Mouse (Mus musculus) thymus, postnatal 25 days (tissue): ENCODE measurements around the gene Gm47289.

Experiments used
- DNase-seq: peaks from one replicate; pipeline ENCODE4 v3.0.0; 2022

The Gm47289 gene

DNA sequence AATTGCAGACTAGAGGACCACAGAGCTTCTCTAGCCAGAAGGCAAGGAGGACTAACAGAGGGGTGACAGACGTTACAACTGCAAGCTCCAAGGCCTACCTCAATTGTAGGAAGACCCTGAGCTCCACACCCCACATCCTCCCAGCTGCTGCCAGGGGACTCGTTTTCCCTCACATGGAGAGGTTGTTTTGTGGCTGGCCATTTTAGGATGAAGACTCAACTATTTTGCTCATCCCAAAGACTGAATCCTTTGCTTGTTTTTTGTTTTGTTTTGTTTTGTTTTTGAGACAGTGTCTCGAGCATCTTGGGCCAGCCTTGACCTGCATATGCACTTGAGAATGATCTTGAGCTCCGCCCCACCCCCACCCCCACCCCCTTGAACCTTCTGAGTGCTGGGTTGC, at the start of gene Gm47289:
Gm47289 (plus strand) TSS at position 301 of the 400 bp plus-strand sequence.
- no peak for DNase-seq

DNA sequence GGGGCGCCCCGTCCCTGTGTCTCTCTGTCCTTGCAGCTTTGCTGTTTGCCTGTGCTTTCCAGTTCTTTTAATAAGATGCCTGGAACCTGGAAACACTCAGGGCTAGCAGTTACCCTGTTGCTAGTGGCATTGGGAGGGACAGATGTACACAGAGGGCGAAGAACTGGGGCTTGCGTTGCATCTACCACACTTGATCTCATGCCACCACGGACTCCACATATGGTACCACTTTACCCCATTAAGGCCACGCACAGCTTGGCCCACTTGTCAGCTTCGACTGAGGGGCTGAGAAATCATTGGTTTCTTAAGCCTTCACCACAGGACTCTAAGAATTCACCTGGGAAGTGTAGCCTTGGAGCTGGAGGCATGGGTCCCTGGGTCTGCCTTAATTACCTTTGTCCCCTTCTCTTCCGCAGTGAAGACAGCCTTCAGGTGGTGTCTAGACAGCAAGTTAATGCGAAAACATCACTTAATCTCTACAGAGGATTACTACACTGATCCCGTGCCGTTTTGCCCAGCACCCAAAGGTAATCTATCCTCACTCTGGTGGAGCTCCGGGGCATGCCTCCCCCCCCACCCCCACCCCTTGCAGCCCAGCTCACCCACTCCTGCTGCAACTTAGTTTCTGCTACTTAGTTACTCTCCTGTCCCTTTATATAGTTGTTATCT, 49.1 kb upstream of the Gm47289 start:
- no peak for DNase-seq

DNA sequence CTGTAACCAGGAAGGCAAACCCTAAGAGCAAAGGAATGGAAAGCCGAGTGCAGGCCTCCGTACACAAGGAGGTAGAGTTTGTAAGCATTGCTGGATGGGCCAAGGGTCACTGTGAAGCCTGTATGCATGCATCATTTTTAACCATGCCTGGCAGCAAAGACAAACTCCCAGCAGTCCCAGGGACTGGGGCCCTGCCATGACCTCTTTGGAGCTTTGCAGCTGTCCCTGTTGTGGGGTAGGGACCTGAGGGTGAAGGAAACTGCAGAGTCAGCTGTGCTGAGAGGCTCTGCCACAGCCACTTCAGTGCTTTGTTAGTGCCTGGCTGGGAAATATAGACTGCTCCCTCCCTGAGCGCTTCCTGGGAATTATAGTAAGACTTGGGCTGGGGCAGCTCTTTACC, 48.3 kb upstream of the Gm47289 start:
- DNase-seq, result no peak

DNA sequence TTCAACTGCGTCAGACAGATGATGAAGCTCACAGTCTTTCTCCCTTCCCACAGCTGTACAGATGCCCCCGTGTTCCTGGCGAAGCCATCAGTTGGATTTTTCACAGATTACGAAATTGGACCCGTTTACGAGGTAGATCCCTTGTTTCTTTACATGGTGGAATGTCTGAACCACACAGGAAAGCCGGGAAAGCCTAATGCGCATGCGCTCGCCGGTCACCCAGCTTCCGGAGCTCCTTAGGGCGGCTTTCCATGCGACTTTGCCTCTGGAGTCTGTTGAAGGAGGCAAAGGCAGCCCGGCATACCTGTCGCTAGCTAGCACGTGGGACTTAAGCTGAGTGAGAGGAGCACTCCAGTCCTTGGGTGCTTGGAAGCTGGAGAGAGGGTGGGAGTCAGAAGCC, 44.0 kb upstream of the Gm47289 start:
- DNase-seq, result no peak

DNA sequence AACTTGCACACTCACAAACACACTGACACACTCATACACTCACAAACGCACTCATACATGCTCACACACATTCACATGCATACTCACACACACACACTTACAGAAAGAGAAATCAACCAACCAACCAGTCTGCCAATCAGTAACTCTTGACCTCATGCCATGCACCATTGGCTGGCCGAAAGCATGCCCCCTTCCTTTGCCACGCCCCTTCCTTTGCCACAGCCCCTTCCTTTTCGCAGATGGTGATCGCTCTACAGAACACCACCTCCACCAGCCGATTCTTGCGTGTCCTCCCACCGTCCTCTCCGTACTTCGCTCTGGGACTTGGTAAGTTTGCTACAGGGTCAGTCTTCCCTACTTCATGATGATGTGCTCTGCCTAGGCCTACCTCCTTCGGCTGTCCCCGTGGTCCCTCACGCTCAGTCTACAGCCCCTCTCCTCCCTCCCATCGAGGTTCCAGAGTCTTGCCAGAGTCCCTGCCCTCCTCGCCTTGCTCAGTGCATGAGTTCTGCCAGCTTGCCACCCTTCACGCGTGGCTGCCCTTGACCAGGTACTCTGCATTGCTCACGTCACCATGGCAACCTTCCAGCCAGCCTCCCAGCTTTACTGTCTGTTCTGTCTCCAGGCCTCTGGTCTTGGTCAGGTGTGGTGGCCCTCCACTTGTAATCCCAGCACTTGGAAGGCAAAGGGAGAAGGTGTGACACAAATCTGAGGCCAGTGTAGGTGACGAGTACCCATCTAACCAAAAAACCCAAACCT, 39.4 kb upstream of the Gm47289 start:
- no peak for DNase-seq

DNA sequence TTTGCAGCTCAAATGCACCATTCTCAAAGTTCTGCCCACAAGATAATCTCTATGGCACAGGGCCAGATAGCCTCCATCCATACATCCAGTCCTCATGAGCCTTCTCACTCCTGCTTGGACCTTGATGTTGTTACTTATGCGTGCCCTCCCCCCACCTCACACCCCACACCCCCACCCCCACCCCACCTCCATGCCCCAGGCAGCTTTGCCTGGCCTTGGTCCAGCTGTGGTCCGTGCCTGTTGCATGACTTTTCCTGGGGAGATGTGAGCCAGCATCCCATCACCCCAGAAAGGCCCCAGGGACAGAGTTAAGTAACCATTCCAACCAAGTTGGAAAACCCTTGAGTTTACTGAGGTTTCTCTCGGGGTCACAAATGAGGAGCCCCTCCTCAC, 38.8 kb upstream of the Gm47289 start:
- no peak for DNase-seq

DNA sequence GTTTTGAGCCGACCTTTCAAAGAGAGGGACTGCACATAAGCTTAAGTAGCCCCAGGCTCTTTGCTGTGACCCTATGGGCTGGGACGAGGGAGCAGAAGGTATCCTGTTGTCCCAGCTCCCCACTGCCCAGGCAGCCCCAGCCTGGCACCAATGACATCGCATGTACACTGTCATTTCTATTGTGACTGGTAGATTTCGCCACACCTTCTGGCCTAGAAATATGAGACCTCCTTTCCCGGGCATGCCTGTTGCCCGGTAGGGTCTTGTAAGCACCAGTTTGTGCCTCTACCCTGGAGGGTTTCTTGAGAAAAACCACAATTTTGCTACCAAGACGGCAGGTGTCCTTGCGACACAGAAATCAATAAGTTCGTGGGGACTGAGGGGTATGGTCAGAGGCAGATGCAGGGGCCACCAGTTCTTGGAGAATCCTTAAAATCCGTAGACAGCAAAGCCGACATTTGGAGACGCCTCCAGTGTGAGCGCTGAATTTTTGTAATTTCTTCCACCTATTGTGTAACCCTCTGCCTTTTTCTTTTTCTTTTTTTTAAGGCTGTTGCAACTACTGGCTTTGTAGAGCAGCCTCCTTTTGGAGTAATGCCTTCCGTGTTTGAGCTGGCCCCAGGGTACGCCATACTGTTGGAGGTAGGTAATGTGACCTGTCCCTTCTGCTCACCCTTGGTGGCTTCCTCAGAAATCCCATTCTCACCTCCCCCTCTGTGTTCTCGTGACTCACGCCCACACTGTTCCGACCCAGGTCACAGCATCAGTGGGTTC, 36.2 kb upstream of the Gm47289 start:
- no peak for DNase-seq

DNA sequence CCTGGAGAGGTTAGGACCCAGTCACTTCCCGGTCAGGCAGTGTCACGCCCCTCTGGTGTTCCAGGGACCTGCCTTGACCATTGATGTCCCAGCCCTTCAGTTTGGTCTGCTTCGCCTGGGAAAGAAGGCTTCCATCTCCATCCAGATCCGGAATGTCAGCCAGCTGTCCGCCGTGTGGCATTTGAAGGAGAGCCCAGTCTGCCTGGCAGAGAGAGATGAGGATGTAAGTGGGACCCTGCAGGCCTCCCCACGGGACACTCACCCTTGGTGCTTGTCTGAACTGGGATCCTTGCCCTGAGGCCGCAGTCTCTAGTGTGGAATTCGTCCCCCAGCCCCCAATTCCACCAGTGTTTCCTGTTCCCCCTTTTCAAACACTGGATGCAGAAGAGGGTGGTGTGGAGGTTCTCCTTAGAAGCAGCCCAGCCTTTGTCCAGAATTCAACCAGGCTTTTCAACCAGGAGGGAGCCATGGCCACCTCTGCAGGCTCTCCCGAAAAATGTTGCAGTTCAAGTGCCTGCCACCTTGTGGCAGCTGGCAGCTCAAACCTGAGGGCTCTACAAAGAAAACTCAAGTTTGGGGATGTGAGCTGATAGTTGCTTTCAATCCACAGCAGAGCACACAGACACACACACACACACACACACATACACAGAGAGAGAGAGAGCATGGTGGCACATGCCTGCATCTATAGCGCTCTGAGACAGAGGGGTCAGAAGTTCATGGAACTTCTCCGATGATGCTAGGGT, 30.4 kb upstream of the Gm47289 start:
- no peak for DNase-seq

DNA sequence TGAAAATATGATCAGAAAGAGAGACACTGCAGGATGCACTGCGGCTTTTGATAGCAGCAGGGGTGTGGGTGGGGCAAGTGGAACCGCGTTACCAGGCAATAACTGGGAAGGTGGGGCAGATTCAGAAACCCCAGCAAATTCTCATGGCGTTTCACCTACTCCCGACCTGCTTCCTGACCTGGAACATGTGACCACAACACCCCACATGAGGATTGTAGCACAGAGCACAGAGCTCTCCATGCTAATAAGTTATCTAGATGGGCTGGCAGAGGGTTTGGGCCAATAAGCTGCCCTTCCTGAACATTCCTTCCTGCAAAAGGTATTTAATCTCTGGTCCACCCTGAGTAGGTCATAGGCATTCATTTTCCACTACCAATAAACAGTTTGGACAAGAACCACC, 28.3 kb upstream of the Gm47289 start:
- no peak for DNase-seq

DNA sequence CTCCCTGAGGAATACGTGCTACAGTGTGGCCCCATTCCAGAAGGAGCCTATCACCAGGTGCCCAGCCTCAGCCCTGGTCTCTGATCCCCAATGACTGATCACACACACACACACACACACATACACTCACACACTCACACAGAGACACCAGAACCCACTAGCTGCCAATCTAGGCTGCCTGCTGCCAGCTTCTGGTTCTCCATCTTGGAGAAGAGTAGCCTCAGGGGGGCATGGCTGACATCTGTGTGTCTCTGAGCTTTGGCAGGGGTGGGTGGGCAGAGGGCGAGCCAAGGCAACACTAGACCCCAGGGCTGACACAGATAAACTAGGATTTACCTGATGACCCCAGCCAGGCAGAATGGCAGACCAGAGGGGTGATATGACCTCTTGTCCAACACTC, 20.1 kb upstream of the Gm47289 start:
- DNase-seq, result no peak

DNA sequence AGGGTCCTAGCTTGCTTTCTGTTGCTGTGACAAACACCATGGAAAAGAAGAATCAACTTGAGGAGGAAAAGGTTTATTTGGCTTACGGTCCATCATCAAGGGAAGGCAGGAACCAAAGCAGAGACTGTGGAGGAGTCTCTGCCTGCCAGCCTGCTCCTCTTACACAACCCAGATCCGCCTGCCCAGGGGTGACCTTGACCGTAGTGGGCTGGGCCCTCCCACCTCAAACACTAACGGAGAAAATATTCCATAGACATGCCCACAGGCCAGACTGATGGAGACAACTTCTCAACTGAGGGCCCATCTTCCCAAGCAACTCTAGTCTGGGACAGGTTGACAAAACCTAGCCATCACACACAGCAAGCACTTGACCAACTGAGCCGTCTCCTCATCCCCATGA, 16.9 kb upstream of the Gm47289 start:
- DNase-seq, result no peak

DNA sequence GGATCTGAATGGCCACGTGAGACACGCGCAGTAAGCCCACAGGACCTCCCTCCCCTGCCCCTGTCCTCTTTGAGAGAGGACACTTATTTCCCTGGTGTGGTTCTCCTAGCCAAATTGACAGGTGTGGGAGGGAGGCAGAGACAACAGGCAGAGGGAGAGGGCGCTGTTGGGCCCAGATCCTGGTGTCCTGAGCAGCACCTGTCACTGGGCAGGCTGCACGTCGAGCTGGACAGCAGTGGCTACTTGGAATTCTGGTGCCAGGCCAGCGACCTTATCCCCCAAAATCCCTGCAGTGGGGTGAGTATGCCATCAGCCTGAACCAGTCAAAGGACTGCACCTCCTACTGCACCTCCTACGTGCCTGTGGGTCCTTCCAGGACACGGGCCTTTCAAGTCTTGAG, 15.6 kb upstream of the Gm47289 start:
- DNase-seq, result no peak

DNA sequence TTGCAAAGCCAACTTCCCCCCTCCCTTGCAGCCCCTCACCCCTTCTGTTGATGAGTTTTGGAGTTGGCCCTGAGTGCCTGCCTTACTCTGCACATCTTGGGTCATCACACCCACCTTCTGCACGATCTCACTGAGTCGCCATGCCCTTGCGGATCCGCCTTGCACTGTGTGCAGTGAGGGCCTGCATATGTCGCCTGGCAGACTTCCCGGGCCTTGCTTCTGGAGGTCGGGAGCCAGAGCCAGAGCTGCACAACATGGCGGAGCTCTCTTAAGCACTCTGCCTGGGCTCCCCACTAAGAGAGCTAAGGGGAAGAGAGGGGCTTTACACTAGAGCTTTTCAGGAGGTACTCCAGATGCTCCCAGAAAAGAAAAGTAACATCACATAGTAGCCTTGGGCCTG, 14.3 kb upstream of the Gm47289 start:
- no peak for DNase-seq

DNA sequence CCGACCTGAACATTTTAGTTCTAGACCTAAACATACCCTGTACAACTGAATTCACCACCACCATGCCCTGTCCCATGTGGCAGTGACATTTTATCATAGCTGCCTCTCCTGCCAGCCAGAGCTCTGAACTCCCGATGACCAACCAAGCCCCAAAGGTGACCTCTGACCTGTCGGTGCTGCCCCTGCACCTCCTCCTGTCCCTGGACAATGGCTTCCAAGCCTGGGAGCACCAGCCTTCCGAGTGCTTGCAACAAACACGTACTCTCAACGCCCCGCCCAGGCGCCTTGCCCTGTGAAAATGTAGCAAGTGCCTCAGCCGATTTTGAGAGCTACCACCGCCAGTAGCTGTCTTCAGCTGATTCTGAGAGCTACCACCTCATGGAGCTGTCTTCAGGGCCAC, 13.8 kb upstream of the Gm47289 start:
- DNase-seq, result no peak

DNA sequence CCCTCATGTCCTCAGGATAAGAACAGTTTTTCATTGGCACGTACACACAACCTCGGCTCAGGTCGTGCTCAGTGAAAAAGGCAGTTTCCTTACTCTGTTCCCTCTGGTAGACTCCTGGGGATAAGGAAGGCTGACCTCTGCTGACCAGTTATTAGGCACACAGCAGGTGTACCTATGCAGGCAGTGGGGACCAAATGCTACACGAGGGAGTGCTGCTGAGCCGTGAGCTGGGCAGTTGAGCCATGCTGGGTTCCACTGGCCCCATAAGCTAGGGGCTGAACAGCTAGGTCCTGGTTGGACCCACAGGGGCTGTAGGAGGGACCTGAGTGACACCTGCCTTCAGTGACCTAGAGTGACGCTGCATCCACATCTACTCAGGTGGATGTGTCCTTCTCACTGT, 13.3 kb upstream of the Gm47289 start:
- no peak for DNase-seq

DNA sequence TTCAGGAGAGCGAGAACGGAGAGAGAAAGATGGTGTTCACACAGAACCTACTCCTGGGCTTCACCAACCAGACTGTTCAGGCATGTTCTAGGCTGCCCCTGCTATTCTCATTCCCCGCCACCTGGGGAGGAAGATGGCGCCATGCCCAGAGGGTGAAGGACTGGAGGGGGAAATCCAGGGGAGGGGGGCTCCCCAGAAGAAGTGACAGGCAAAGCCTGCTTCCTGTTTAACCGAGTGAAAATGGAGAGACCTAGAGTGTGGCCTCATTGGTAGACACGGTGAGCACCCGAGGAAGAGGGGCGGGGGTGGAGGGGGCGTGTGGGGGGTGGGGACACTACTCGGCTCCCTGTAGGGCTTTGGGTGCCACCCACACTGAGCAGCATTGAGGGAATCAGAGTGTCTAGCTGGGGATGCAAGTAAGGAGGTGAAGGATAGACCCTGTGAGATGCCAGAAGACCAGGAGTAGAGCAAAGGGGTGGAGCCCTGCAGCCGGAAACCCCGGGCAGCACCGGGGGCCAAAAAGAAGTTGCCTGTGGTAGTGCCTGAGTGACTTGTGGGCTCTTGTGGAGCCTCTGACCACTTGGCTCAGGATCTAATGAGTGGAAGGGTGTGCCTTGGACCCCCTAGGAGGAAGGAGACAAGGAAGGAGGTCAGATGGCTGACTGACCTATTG, 12.7 kb upstream of the Gm47289 start:
- DNase-seq, result no peak

DNA sequence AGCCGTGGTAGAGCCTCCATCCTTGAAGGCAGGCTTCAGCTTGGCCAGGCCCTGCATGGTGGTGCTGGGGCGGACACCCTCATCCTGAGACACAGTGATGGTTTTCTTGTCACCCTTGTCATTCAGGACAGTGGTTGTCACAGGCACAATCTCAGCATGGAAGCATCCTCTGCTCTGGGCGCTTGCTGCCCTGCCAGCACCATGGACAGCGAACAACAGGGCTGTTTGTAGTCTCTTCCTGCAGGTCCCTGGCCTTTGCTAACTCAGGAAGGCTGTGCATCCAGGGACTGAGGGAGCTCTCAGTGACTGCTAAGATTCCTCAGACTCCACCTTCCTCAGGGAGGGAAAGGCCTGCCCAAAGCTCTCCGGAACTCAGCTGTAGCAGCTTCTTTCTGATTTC, 9.4 kb upstream of the Gm47289 start:
- peak; percentile 35 for DNase-seq

DNA sequence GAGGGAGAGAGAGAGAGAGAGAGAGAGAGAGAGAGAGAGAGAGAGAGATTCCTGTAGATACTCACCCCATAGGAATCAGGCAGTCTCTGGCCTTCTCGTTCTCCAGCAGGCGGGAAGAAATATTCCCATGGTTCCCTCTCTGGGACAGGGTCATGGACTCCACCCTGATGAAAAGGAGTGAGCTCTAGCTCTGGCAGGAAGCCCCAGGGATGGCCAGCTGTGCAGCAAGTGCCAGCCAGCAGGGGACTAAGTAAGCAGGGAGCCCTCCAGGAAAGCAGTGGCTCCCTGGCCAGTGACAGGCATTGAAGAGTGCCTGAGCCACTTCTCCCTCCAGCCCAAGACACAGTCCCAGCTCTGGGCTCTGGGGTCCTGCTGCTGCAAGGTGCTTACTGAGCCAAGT, 7.2 kb upstream of the Gm47289 start:
- DNase-seq, result no peak

DNA sequence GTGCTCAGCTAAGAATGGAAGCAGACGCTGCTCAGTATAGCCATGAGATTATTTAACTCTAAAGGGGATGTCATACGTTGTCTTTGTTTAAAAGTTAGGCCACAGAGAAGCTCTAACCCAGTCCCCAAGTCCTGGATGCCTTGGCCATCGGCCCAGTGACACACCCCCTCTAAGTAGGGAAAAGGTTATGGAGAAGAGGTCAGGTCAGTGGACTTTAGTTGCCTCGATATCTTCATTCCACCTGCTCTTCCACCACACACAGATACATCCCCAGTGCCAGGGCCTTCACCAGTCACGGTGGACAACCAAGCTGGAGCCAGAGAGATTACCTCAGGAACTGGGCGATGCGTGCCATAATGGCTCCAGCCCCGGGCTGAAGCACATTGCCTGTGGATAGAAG, 3.5 kb upstream of the Gm47289 start:
- DNase-seq, result no peak

DNA sequence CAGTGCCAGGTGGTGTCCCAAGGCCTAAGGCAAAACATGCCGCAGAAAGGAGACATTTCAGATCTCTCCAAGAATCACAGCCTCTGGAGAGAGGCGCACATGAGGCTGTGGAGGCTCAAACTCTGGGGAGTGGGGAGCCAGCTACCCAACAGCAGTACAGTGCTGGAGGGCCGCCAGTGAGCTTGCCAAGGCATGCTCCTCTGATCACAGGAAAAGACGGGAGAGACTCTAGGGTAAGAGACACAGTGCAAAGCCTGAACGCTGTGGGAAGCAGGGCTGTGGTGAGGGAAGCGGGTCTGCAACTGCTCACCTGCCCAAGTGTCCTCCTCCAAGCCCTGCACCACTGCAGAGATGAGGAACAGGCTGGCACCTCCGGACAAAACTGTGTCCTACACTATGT, 3.1 kb upstream of the Gm47289 start:
- DNase-seq, result no peak

DNA sequence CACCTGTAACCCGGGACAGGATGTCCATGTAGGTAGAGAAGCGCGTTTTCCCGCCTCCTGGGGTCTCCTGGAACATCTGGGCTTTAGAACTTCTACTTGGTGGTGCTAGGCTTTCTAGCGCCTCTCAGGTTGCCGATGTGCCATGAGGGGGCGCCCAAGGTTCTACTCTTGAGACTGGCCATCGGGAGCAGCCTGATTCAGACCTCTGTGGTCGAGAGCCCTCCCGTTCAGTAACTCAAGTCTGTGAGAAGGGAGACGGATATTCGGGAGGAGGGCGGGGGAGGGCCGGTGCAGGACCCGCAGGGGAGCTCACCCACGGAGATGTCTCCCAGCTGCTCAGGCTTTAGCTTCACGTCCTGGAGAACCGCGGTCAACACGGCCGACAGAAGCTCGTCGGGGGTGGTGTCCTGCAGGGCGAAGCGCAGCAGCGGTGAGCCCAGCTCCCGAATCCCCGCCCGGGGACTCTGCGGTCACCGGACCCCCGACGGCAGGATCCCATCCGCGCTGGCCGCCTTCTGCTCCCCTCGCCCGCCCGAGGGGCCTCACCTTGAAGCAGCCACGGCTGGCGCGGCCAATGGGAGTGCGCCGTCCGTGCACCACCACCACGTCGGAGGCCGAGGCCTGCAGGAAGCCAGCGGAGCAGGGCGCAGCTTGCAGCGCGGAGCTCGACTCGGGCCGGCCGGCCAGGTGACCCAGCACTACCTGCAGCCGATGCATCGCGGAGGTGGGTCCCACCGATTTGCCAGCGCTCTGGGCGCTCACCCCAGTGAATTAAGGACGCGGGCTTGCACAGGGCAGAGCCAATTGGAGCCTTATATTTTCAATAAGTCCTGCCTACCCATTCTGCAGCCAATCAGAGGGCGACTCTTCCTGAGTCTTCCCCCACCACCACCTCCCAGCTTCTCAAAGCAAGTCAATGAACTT, 2.4 kb upstream of the Gm47289 start, which contains the start of gene Acaa1b:
Acaa1b (minus strand) TSS at position 816 of the 924 bp plus-strand sequence.
- DNase-seq, result peak; percentile 41

DNA sequence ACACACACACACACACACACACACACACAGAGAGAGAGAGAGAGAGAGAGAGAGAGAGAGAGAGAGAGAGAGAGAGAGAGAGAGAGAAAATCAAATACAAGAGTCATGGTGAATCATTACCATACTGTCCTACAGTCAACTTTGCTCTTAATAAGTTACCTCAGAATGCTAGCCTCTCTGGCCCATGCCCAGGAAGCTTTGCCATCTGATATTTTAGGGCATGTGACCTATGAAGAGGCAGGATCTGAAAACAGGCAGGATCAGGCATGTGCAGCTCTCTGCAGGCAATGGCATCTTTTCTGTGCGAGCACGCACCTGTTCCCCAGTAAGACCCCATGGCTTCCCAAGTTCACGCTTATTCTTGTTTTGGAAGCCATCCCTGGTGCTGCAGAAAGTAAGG, 1.7 kb downstream of the Gm47289 start:
- no peak for DNase-seq
